Mouse (Mus musculus): ENCODE data around the gene Immp1l. TPM values are rescaled to one million over a fixed set of nuclear protein-coding genes. Genes with fewer than 3 reads are reported as not detected.

Immp1l gene
- 61.0 TPM for polyA plus RNA-seq (2015; fragmentation: Illumina TruSeq; extraction: RNeasy Lipid Tissue Mini Kit (QIAGEN cat#74804); ENCODE audit: low read depth, low replicate concordance)

DNA sequence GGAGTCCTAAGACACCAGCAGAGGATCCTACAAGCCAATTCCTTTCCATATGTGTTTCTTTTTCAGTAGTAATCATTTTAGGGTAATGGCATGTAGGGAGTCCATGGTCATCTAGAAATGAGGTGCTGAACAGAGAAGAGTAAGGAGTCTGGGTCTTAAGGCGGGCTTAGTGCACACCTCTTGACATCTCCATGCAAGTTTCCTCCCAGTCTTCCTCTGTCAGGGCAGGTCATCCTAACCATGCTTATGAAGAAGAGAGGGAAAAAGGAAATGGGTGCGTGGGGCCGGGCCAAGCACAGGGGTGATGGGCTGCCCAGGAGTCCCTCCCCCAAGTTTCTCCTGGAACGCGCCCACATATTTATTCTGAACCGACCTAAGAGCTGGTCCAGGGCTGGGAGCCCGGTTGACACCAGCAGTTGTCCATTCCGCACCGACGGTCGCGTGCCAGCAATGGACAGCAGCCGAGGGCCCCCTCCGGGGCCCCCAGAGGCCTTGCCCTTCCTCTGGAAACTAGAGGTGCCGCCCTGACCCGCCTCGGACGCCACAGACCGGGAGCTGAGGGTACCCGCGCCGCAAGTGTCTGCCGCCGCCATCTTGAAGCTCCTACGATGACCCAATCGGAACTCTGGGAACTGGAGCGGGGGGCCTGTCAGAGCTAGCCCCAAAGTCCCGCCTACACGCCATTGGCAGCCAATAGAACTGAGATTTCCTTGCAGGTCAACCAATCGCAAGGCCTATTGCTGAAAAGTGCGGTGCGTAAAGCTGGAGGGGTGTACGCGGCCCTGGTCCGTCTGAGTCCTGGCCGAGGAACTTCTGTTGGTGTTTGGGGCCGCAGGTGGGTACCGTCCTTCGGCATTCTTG lies at the start of gene Immp1l, which contains the start of gene Elp4:
Gene Immp1l, plus strand, starts transcription at position 743 of the 861 bp plus-strand sequence.
Gene Elp4, minus strand, starts transcription at position 669 of the 861 bp plus-strand sequence.

DNA sequence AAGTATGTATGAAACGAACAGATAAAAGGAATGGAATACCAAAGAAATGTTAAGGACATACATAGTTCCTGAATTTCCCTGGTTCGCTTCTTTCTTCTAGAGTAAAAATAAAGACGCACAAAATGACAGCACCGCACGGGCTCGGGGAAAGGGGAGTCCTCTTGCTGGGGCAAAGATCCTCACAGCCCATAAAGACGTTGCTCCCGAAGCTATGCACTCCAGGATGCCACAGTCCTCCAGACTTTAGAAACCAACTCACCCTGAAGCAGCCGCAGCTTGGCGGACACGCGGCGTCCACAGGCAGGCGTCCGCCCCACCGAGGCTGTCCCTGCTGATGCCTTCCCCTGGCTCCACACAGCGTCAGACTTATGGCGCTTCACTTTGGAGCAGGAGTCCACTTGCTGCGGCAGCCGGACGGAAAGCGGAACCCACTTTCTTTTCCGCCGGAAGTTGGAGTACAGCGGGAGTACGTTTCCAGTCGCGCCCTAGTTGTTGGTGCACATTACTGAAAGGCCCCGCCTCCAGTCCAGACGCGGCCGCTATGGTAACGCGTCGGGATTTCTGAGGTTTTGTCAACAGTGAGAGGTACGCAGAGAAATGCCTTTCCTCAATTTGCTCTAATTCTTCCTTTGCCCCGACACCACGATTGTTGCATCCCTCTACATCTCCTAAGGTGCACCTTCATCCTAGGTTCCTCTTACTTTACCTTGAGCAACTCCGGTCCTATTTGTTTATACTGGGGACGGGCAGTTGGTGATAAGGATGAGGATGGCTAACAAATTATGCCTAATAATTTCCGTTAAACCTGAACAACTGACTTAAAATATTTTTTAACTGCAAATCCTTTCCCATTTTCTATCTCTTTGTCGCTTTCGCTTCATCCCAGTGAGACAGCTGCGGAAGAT lies 98.6 kb downstream of the Immp1l start, which contains the start of gene Dnajc24:
Gene Dnajc24, minus strand, starts transcription at position 715 of the 905 bp plus-strand sequence.

Other genes starting within 250 kb of the Immp1l start
- 8.2 TPM for gene Pax6, start 235.7 kb upstream of the Immp1l start, polyA plus RNA-seq (2015; fragmentation: Illumina TruSeq; extraction: RNeasy Lipid Tissue Mini Kit (QIAGEN cat#74804); ENCODE audit: low read depth, low replicate concordance)
- gene Elp4, start 74 bp upstream of the Immp1l start, polyA plus RNA-seq (2015; fragmentation: Illumina TruSeq; extraction: RNeasy Lipid Tissue Mini Kit (QIAGEN cat#74804); ENCODE audit: low read depth, low replicate concordance), result 17.8 TPM
- 26.7 TPM for gene Dnajc24, start 98.9 kb downstream of the Immp1l start, polyA plus RNA-seq (2015; fragmentation: Illumina TruSeq; extraction: RNeasy Lipid Tissue Mini Kit (QIAGEN cat#74804); ENCODE audit: low read depth, low replicate concordance)